Mouse (Mus musculus): ENCODE data around the gene Tgfbr3. TPM values are rescaled to one million over a fixed set of nuclear protein-coding genes. Genes with fewer than 3 reads are reported as not detected.
A peak's percentile ranks its signal among the peaks of the same experiment; 100 is the strongest.

Tgfbr3 gene
- polyA plus RNA-seq, 1 experiment from 2014 or later, result 4.3 TPM

DNA sequence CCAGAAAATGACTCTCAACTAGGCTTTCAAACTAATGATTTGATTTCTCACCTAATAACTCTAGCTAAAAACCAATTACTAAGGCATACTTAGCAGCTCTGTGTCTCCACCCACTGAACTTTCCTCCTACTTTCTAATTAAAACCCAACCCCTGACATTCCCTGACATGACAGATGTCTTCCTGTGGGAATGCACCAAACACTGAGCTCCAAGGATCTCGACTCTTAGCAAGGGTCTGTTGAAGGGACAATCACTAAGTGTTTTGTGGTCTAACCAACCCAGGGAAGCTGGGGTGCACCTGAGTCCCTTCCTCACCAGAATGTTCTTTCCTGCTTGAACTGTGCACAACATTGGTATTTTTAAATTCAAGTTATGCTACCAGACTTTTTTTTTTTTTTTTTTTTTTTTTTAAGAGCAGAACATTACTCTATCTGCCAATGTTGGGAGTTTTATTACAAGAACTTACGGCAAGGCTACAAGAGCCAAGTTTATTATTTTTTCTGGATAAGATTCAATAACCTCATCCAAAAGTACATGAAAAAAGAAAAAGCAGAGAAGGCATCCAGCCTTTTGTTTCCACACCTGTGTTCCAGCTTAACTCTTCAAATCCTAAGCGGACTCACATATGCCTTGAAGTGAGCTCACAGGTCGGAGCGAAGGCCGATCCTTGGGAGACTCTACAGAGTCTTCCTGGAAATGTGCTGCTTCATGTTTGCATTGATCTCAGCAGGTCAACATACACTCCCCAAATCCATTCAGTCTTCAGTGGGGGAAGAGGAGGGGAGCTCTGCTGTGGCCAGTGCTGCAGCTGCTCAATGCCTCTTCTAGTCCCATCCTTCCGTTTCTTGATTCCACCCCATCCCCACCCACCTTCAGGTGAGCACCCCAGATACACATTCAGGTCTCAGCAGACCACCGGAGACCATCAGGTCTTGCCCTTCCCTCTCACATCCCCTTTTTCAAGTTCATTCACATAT, 129.2 kb downstream of the Tgfbr3 start:
- H3K9me3 ChIP-seq (replicated peaks; ENCODE audit: control insufficient read depth, low read length, poor library complexity, severe bottlenecking), result no peaks in the 10 kb centered on the region
- ATAC-seq, result no peak
- H3K27me3 ChIP-seq (ENCODE audit: control insufficient read depth, insufficient read depth, low read depth, low read length), result no peaks in the 10 kb centered on the region
- no peak overlapping the region for H3K27ac ChIP-seq (ENCODE audit: low read length)
- no peak overlapping the region for H3K9ac ChIP-seq (ENCODE audit: low read depth, low read length)
- H3K4me1 ChIP-seq (ENCODE audit: control insufficient read depth, insufficient read depth, low read length), result peaks cover 8% of the 10 kb centered on the region
- H3K4me2 ChIP-seq (ENCODE audit: low read length), result no peak overlapping the region
- no peaks in the 10 kb centered on the region for H3K36me3 ChIP-seq (ENCODE audit: control insufficient read depth, insufficient read depth, low read length)
- 85% methylated on average over 8 of the region's 8 CpGs for WGBS
- H3K4me3 ChIP-seq (ENCODE audit: low read depth, low read length), result no peak overlapping the region

DNA sequence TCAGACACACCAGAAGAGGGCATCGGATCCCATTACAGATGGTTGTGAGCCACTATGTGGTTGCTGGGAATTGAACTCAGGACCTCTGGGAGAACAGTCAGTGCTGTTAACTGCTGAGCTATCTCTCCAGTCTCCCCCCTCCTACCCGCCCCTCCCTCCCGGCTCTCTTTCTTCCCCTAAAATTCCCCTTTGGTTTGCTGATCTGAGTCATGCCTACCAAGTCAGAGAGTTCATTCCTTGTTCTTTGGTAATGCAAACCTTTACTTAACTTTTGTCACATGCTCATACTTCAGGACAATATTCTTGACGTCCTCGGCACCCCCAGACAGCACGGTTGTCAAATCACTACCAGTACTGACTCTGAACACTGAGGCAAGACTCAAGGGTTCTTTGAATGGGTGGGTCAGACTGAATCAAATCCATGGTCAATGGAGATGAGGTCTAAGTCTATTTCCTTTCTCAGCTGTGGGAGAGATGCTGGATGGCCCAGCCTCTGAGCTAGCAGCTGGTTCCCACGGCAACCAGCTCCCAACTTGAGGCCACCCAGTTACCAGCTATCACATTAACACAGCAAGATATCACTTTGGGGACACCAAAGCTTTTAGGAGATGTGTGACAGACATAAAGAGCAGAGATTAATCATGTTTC, 130.8 kb downstream of the Tgfbr3 start:
- no peak for ATAC-seq
- Histone ChIP-seq H3K36me3 (ENCODE audit: control insufficient read depth, insufficient read depth, low read length) (no peaks in the 10 kb centered on the region), H3K4me2 (ENCODE audit: low read length) (no peak overlapping the region), H3K9ac (ENCODE audit: low read depth, low read length) (no peak overlapping the region), H3K9me3 (replicated peaks; ENCODE audit: control insufficient read depth, low read length, poor library complexity, severe bottlenecking) (no peaks in the 10 kb centered on the region), H3K4me3 (ENCODE audit: low read depth, low read length) (no peak overlapping the region), H3K27ac (ENCODE audit: low read length) (no peak overlapping the region), H3K27me3 (ENCODE audit: control insufficient read depth, insufficient read depth, low read depth, low read length) (no peaks in the 10 kb centered on the region), H3K4me1 (ENCODE audit: control insufficient read depth, insufficient read depth, low read length) (peaks cover 8% of the 10 kb centered on the region)
- WGBS, result 66% methylated on average over 7 of the region's 7 CpGs

DNA sequence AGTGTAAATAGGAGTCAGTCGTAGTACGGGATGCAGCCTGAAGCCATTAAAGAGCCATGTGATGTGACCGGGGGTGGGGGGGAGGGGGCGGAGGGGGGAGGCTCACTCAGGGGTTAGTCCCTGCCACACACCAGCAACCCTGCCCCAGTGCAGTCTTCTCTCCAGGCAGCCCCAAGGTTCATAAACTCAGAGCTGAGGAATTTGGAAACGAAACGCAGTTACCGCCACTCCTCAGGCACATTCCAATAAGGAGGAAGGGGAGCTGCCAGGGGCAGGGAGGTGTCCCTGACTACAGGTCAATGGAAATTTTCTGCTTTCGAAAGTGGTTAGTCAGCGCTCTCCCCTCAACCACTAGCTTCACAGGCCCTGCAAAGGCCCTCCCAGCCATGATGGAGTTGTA, 132.0 kb downstream of the Tgfbr3 start:
- ATAC-seq, result no peak
- peaks cover 8% of the 10 kb centered on the region for H3K4me1 ChIP-seq (ENCODE audit: control insufficient read depth, insufficient read depth, low read length)
- no peak overlapping the region for H3K4me3 ChIP-seq (ENCODE audit: low read depth, low read length)
- H3K9me3 ChIP-seq (replicated peaks; ENCODE audit: control insufficient read depth, low read length, poor library complexity, severe bottlenecking), result no peaks in the 10 kb centered on the region
- no peaks in the 10 kb centered on the region; the same call in 1 of the 2 replicates for H3K27me3 ChIP-seq (ENCODE audit: control insufficient read depth, insufficient read depth, low read depth, low read length)
- H3K9ac ChIP-seq (ENCODE audit: low read depth, low read length), result no peak overlapping the region
- no peaks in the 10 kb centered on the region for H3K36me3 ChIP-seq (ENCODE audit: control insufficient read depth, insufficient read depth, low read length)
- WGBS, result 70% methylated on average over 9 of the region's 9 CpGs
- no peak overlapping the region for H3K27ac ChIP-seq (ENCODE audit: low read length)
- H3K4me2 ChIP-seq (ENCODE audit: low read length), result no peak overlapping the region

DNA sequence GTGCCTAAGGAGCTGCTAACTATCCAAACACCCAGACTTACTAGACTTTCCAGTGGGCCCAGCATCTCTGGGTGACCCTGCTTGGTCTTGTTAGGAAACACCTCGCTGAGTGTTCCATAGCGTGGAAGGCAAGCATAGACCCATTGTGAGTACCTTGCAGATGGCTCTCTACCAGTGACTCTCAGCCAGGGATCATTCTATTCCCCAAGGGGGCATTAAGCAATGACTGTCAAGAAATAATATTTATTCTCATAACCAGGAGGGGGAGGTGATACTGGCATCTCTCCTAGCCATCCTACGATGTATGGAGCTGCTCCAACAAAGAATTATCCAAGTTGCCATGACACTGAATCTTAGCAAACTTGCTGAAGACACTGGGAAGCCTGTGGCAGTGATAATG, 133.3 kb downstream of the Tgfbr3 start:
- Histone ChIP-seq H3K27ac (ENCODE audit: low read length) (no peak overlapping the region), H3K9me3 (replicated peaks; ENCODE audit: control insufficient read depth, low read length, poor library complexity, severe bottlenecking) (no peaks in the 10 kb centered on the region), H3K36me3 (ENCODE audit: control insufficient read depth, insufficient read depth, low read length) (no peaks in the 10 kb centered on the region), H3K4me1 (ENCODE audit: control insufficient read depth, insufficient read depth, low read length) (peaks cover 12% of the 10 kb centered on the region), H3K4me3 (ENCODE audit: low read depth, low read length) (no peak overlapping the region), H3K4me2 (ENCODE audit: low read length) (no peak overlapping the region), H3K27me3 (ENCODE audit: control insufficient read depth, insufficient read depth, low read depth, low read length) (no peaks in the 10 kb centered on the region; the same call in 1 of the 2 replicates), H3K9ac (ENCODE audit: low read depth, low read length) (no peak overlapping the region)
- 95% methylated on average over 3 of the region's 3 CpGs for WGBS
- no peak for ATAC-seq

DNA sequence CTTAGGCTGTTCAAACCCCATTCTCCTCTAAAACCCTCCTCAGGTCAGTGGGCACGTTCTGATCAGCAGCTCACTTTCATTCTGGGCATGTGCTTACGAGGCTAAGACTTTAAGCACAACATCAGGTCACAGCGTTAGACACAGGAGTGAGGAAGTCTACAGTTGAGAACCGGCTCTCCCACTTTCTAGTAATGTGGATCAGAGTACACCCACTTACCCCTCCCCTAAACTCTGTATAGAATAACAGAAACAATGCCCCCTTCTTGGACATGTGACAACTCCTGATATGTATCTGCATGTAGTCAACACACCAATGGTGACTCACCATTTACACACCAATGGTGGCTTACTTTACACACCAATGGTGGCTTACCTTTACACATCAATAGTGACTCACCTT, 136.4 kb downstream of the Tgfbr3 start:
- 90% methylated on average over 4 of the region's 4 CpGs for WGBS
- Histone ChIP-seq H3K36me3 (ENCODE audit: control insufficient read depth, insufficient read depth, low read length) (no peaks in the 10 kb centered on the region), H3K27ac (ENCODE audit: low read length) (no peak overlapping the region), H3K9ac (ENCODE audit: low read depth, low read length) (no peak overlapping the region), H3K27me3 (ENCODE audit: control insufficient read depth, insufficient read depth, low read depth, low read length) (no peaks in the 10 kb centered on the region; the same call in 1 of the 2 replicates), H3K4me1 (ENCODE audit: control insufficient read depth, insufficient read depth, low read length) (peaks cover 16% of the 10 kb centered on the region), H3K4me3 (ENCODE audit: low read depth, low read length) (no peak overlapping the region), H3K9me3 (replicated peaks; ENCODE audit: control insufficient read depth, low read length, poor library complexity, severe bottlenecking) (no peaks in the 10 kb centered on the region), H3K4me2 (ENCODE audit: low read length) (no peak overlapping the region)
- ATAC-seq, result no peak

DNA sequence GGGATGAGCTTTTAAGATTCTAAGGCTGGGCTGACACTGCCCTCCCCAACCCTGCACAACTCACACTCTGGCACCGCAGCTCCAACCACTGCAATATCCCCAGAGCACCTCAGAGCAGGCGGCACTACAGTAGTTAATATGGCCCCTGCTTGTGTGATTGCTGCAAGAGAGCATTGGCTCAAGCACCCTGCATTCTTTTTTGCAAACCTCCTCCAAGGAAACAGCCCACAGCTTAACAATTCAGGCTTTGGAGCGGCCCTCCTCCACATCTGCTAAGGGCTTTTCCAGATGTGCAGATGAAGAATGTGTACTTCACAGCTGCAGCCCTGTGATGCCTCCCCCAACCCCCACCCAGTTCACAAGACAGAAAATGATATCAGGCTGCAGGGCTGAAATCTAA, 138.1 kb downstream of the Tgfbr3 start:
- H3K36me3 ChIP-seq (ENCODE audit: control insufficient read depth, insufficient read depth, low read length), result no peaks in the 10 kb centered on the region
- ATAC-seq, result no peak
- H3K27ac ChIP-seq (ENCODE audit: low read length), result no peak overlapping the region
- H3K9ac ChIP-seq (ENCODE audit: low read depth, low read length), result no peak overlapping the region
- WGBS, result 55% methylated on average over 3 of the region's 3 CpGs
- peaks cover 16% of the 10 kb centered on the region for H3K4me1 ChIP-seq (ENCODE audit: control insufficient read depth, insufficient read depth, low read length)
- H3K4me3 ChIP-seq (ENCODE audit: low read depth, low read length), result no peak overlapping the region
- H3K27me3 ChIP-seq (ENCODE audit: control insufficient read depth, insufficient read depth, low read depth, low read length), result no peaks in the 10 kb centered on the region; the same call in 1 of the 2 replicates
- no peak overlapping the region for H3K4me2 ChIP-seq (ENCODE audit: low read length)
- no peaks in the 10 kb centered on the region for H3K9me3 ChIP-seq (replicated peaks; ENCODE audit: control insufficient read depth, low read length, poor library complexity, severe bottlenecking)

DNA sequence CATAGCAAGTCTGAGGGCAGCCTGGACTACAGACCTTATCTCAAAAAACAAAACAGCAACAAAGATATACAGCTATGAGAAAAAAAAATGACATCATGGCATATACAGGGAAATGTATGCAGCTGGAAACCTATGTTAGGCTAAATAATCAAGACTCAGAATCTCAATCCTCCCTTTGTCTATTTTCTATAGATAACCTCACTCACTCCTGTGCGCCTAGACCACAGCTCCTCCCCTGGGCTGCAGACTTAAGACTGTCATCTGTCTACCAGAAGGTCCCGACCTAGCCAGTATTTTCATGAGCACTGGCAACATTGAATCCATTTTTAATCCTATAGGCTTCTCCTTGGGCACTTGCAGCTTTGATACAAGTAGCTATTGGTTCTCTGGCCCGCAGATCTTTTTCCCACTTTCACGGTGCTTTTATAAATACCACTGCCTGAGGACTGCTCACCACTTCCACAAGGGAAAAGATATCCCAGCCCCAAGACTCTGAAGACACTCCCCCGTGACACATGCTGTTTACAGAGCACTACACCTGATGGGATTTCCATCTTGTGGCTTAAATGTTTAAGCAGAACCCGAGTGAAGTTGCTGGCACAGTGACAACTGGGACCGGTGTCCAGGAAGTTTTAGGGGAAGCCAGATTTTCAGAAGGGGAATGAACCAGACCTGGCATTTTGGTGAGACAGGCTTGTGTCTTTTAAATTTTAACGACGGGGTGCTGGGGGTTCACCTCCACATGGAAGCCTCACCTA, 138.7 kb downstream of the Tgfbr3 start:
- Histone ChIP-seq H3K4me1 (ENCODE audit: control insufficient read depth, insufficient read depth, low read length) (peaks cover 16% of the 10 kb centered on the region), H3K9me3 (replicated peaks; ENCODE audit: control insufficient read depth, low read length, poor library complexity, severe bottlenecking) (no peaks in the 10 kb centered on the region), H3K27me3 (ENCODE audit: control insufficient read depth, insufficient read depth, low read depth, low read length) (no peaks in the 10 kb centered on the region; the same call in 1 of the 2 replicates), H3K27ac (ENCODE audit: low read length) (no peak overlapping the region), H3K4me3 (ENCODE audit: low read depth, low read length) (no peak overlapping the region), H3K4me2 (ENCODE audit: low read length) (no peak overlapping the region), H3K9ac (ENCODE audit: low read depth, low read length) (no peak overlapping the region), H3K36me3 (ENCODE audit: control insufficient read depth, insufficient read depth, low read length) (no peaks in the 10 kb centered on the region)
- 41% methylated on average over 9 of the region's 9 CpGs for WGBS
- no peak for ATAC-seq

DNA sequence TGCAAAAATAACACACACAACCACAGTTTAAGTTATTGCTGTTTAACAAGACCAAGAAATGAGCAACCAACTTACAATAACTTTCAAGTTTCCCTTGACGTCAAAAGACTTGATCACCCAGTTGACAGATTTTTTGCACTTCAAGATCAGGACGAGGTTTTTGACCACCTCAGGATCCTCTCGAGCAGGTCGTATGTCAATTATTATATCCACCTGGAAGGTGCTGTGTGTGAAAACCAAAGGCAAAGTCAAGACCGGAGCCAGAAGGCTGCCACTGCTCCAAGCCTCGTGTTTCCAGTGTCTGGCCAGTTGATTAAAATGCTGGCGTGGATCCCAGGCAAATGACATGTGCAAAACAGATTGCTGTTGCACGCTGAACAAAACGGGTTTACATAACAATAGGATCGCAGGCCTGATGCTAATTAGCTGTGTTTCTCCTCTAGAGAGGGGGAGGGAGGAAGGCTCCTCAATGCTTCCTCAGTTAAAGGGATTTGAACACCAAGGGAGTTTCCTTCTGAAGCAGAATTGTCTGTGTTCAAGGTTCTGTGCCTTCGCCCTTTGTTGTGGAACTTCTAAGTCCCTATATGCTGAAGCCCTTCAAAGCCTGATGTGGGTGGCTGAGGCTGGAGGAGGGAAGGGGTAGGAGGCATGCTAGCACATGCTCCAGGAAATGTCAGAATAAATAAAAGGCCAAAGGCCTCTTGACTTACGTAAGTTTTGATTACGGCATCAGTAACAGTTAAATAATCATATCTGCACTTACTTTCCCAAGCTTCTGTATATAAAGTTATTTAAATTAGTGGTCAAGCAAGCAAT, 141.3 kb downstream of the Tgfbr3 start:
- Histone ChIP-seq H3K27ac (ENCODE audit: low read length) (no peak overlapping the region), H3K4me2 (ENCODE audit: low read length) (no peak overlapping the region), H3K4me1 (ENCODE audit: control insufficient read depth, insufficient read depth, low read length) (peaks cover 18% of the 10 kb centered on the region), H3K36me3 (ENCODE audit: control insufficient read depth, insufficient read depth, low read length) (no peaks in the 10 kb centered on the region), H3K4me3 (ENCODE audit: low read depth, low read length) (no peak overlapping the region), H3K9ac (ENCODE audit: low read depth, low read length) (no peak overlapping the region), H3K27me3 (ENCODE audit: control insufficient read depth, insufficient read depth, low read depth, low read length) (no peaks in the 10 kb centered on the region; the same call in 1 of the 2 replicates), H3K9me3 (replicated peaks; ENCODE audit: control insufficient read depth, low read length, poor library complexity, severe bottlenecking) (no peaks in the 10 kb centered on the region)
- peak; percentile 62; the same call in 1 of the 2 replicates for ATAC-seq
- 13% methylated on average over 13 of the region's 13 CpGs for whole genome bisulfite sequencing

All from midbrain, embryonic 16.5 days (tissue).